In genomic region chr13:34274417-34274816, GRCm38 (mm10) we compare ENCODE assay signal across 21 mouse cellular contexts.
DNase-seq lines count a peak whose midpoint lies in the region; ATAC-seq and TF ChIP-seq lines count a peak whose summit lies in the region.
"Had no signal": no experiment of that assay in that cellular context is flagged by ENCODE, and none has a peak within 500 bp of the region (broad histone marks: within the 10 kb centered on the region; RNA-seq: fewer than 3 reads in every experiment).

No protein-coding gene starts in this region.

- no peak overlapping the region for H3K4me2 ChIP-seq in intestine, postnatal 0 days (replicated peaks; ENCODE audit: low read depth)
- H3K4me2 ChIP-seq in intestine, embryonic 15.5 days (replicated peaks): no peak overlapping the region
- peak overlapping the region; percentile 41 for H3K4me2 ChIP-seq in liver, embryonic 14.5 days (ENCODE audit: low read depth)
- H3K4me2 ChIP-seq: forebrain, embryonic 13.5 days; heart, embryonic 13.5 days; lung, embryonic 14.5 days; midbrain, embryonic 15.5 days had no signal

- H3K9me3 ChIP-seq in intestine, postnatal 0 days (ENCODE audit: control insufficient read depth): no peaks in the 10 kb centered on the region
- H3K9me3 ChIP-seq in intestine, embryonic 15.5 days: no peaks in the 10 kb centered on the region
- H3K9me3 ChIP-seq in liver, embryonic 14.5 days (ENCODE audit: control insufficient read depth, low read length): no peaks in the 10 kb centered on the region
- H3K9me3 ChIP-seq: heart, embryonic 13.5 days; limb, embryonic 10.5 days; midbrain, embryonic 15.5 days had no signal

- 0 out of 2 replicates have a peak, but pooled peaks cover 2% of the 10 kb centered on the region for H3K4me1 ChIP-seq in intestine, postnatal 0 days (replicated peaks; ENCODE audit: control insufficient read depth, insufficient read depth, low read length)
- H3K4me1 ChIP-seq in intestine, embryonic 15.5 days (replicated peaks): 0 out of 2 replicates have a peak, but pooled peaks cover 10% of the 10 kb centered on the region
- H3K4me1 ChIP-seq in liver, embryonic 14.5 days (replicated peaks; ENCODE audit: control insufficient read depth in 2 of 2, insufficient read depth in 2 of 2, low read length in 1 of 2): peaks cover 55 to 61% of the 10 kb centered on the region in 2 experiments

- no peak for TF ChIP-seq CTCF in intestine, postnatal 0 days (IDR thresholded peaks at IDR 0.05; ENCODE audit: low read depth)
- no peak for TF ChIP-seq CTCF in liver, embryonic 14.5 days (IDR thresholded peaks at IDR 0.05; ENCODE audit: low read depth)

- H3K4me3 ChIP-seq in intestine, postnatal 0 days (ENCODE audit: low read depth, low read length): no peak overlapping the region
- H3K4me3 ChIP-seq in intestine, embryonic 15.5 days (replicated peaks): no peak overlapping the region
- H3K4me3 ChIP-seq in liver, embryonic 14.5 days (ENCODE audit: insufficient read depth in 1 of 2, low read depth in 2 of 2, low read length in 2 of 2): no peak overlapping the region
- H3K4me3 ChIP-seq: forebrain, embryonic 13.5 days; heart, embryonic 13.5 days; limb, embryonic 10.5 days; midbrain, embryonic 15.5 days had no signal

- TF ChIP-seq EP300 in liver, embryonic 14.5 days (IDR thresholded peaks at IDR 0.05; ENCODE audit: low read depth): 0 out of 2 replicates have a peak, but pooled peaks have one; percentile 26

- 84% methylated on average over 2 of the region's 2 CpGs for WGBS in intestine, postnatal 0 days
- 98% methylated on average over 2 of the region's 2 CpGs for WGBS in intestine, embryonic 15.5 days
- 94% methylated on average over 2 of the region's 2 CpGs for WGBS in liver, embryonic 14.5 days (ENCODE audit: insufficient replicate concordance)

- DNase-seq in right cerebral cortex, adult 2 months (ENCODE audit: low spot score in 2 of 2): peak; percentile 27 to 36
- DNase-seq in right cerebral cortex, postnatal 25 days: no peak
- no peak for DNase-seq in liver, embryonic 14.5 days (ENCODE audit: low read depth in 3 of 3, low spot score in 3 of 3)
- DNase-seq in testis, postnatal 14 days (ENCODE audit: low spot score): no peak
- DNase-seq: adrenal gland, adult 8-10 months; cerebellum, postnatal 14 days; heart, postnatal 36 days; kidney, adult 2 months; kidney, postnatal 25 days; lung, embryonic 14.5 days; retina, postnatal 1 day had no signal

- no peaks in the 10 kb centered on the region for H3K36me3 ChIP-seq in intestine, postnatal 0 days (ENCODE audit: control insufficient read depth, insufficient read depth)
- no peaks in the 10 kb centered on the region for H3K36me3 ChIP-seq in intestine, embryonic 15.5 days
- peaks cover 45% of the 10 kb centered on the region for H3K36me3 ChIP-seq in liver, embryonic 14.5 days (replicated peaks; ENCODE audit: control insufficient read depth, insufficient read depth, low read depth)
- H3K36me3 ChIP-seq: limb, embryonic 10.5 days; midbrain, embryonic 15.5 days had no signal

- 0 out of 2 replicates have a peak, but pooled peaks have one; percentile 8 for ATAC-seq in intestine, postnatal 0 days
- ATAC-seq in intestine, embryonic 15.5 days: no peak
- no peak for ATAC-seq in liver, embryonic 14.5 days (ENCODE audit: insufficient read depth)
- ATAC-seq in monocyte, adult 5-6 weeks (replicated peaks; ENCODE audit: insufficient number of reproducible peaks, low FRiP score, low TSS enrichment, poor library complexity, severe bottlenecking): no peak
- ATAC-seq: CD4-positive, CD25-positive, alpha-beta regulatory T cell, adult 4 months; forebrain, embryonic 13.5 days; hindbrain, postnatal 0 days; midbrain, embryonic 15.5 days had no signal

- no peak overlapping the region for H3K9ac ChIP-seq in intestine, postnatal 0 days (ENCODE audit: low read depth, low read length)
- H3K9ac ChIP-seq in intestine, embryonic 15.5 days: no peak overlapping the region
- H3K9ac ChIP-seq in liver, embryonic 14.5 days (replicated peaks): no peak overlapping the region
- H3K9ac ChIP-seq: forebrain, embryonic 13.5 days; heart, embryonic 13.5 days; lung, embryonic 14.5 days; midbrain, embryonic 15.5 days had no signal

- no peak overlapping the region for H3K27ac ChIP-seq in intestine, postnatal 0 days (ENCODE audit: low read depth, low read length)
- H3K27ac ChIP-seq in intestine, embryonic 15.5 days: no peak overlapping the region
- H3K27ac ChIP-seq in liver, embryonic 14.5 days: peak overlapping the region; percentile 66
- H3K27ac ChIP-seq: forebrain, embryonic 13.5 days; heart, embryonic 13.5 days; hindbrain, postnatal 0 days; limb, embryonic 10.5 days; macrophage; midbrain, embryonic 15.5 days had no signal

- H3K27me3 ChIP-seq in intestine, postnatal 0 days (replicated peaks; ENCODE audit: control insufficient read depth, insufficient read depth, low read length): no peaks in the 10 kb centered on the region
- no peaks in the 10 kb centered on the region for H3K27me3 ChIP-seq in intestine, embryonic 15.5 days (replicated peaks)
- H3K27me3 ChIP-seq in liver, embryonic 14.5 days (ENCODE audit: control insufficient read depth, insufficient read depth, low read length): no peaks in the 10 kb centered on the region
- H3K27me3 ChIP-seq: forebrain, embryonic 13.5 days; heart, embryonic 13.5 days; midbrain, embryonic 15.5 days had no signal

Comparison
In these comparisons a context has a peak if more than half of its experiments do, and no peak if none do; other contexts are left out.
1. DNase-seq: peak in right cerebral cortex, adult 2 months (2 of 2); none in right cerebral cortex, postnatal 25 days (single experiment), liver, embryonic 14.5 days (0 of 3) and testis, postnatal 14 days (single experiment).